Mouse (Mus musculus) embryonic facial prominence, embryonic 14.5 days (tissue): ENCODE results near the gene Btbd11. TPM values are rescaled to one million over a fixed set of nuclear protein-coding genes. Genes with fewer than 3 reads are reported as not detected.
A peak's percentile ranks its signal among the peaks of the same experiment; 100 is the strongest.

Experiments used
- ATAC-seq: fragments of 200-750 bp; cut with Nextera tagmentation; 2 replicates; pipeline ENCODE4 v1.8.0; 2017; ENCODE audit warnings: low read depth, moderate number of reproducible peaks, moderate TSS enrichment
- DNase-seq: peaks from one replicate; pipeline ENCODE4 v3.0.0-alpha.2; 2015; ENCODE audit warnings: low spot score
- H3K27ac ChIP-seq: fragments of 300-500 bp; sonication (generic); replicated peaks from 2 replicates; pipeline ENCODE4 v1.5.1; 2014; ENCODE audit warnings: low read depth, mild to moderate bottlenecking, low read length, moderate library complexity
- H3K27me3 ChIP-seq: fragments of 300-500 bp; sonication (generic); replicated peaks from 2 replicates; pipeline ENCODE4 v1.6.1; 2014; ENCODE audit warnings: low read length; ENCODE audit not compliant: control insufficient read depth, insufficient read depth
- H3K36me3 ChIP-seq: fragments of 300-500 bp; sonication (generic); 2 replicates; pipeline ENCODE4 v1.6.1; 2014; ENCODE audit warnings: low read length, mixed read lengths; ENCODE audit not compliant: control insufficient read depth, insufficient read depth
- H3K4me1 ChIP-seq: fragments of 300-500 bp; sonication (generic); 2 replicates; pipeline ENCODE4 v1.6.1; 2014; ENCODE audit warnings: antibody characterized with exemption, low read length; ENCODE audit not compliant: control insufficient read depth, insufficient read depth
- H3K4me2 ChIP-seq: fragments of 300-500 bp; sonication (generic); 2 replicates; pipeline ENCODE4 v1.6.1; 2014; ENCODE audit warnings: low read depth, mild to moderate bottlenecking, low read length, moderate library complexity, mixed read lengths
- H3K4me3 ChIP-seq: fragments of 300-500 bp; sonication (generic); 2 replicates; pipeline ENCODE4 v1.5.1; 2014; ENCODE audit warnings: low read depth, mild to moderate bottlenecking, low read length
- H3K9ac ChIP-seq: fragments of 300-500 bp; sonication (generic); 2 replicates; pipeline ENCODE4 v1.6.1; 2014; ENCODE audit warnings: low read depth, mild to moderate bottlenecking, low read length, moderate library complexity, mixed read lengths
- H3K9me3 ChIP-seq: fragments of 300-500 bp; sonication (generic); 2 replicates; pipeline ENCODE4 v1.6.1; 2016; ENCODE audit warnings: low read length; ENCODE audit not compliant: control insufficient read depth
- WGBS: fragments of 180-500 bp; shearing (Covaris S2); extraction: QIAGEN DNeasy Blood & Tissue Kit; methylation state at CpG from one replicate; pipeline ENCODE4 v1.1.7; 2014; 5-methylcytosine and 5-hydroxymethylcytosine counted together
- polyA plus RNA-seq: library from polyadenylated mRNA; unstranded; fragments of >200 nt; fragmentation: Nextera tagmentation; extraction: Ambion mirVana; gene quantifications from 2 replicates; pipeline ENCODE4 v1.2.1, GENCODE M21; 2014

Btbd11 gene
- polyA plus RNA-seq, 1 experiment from 2014 or later, result 5.8 TPM

DNA sequence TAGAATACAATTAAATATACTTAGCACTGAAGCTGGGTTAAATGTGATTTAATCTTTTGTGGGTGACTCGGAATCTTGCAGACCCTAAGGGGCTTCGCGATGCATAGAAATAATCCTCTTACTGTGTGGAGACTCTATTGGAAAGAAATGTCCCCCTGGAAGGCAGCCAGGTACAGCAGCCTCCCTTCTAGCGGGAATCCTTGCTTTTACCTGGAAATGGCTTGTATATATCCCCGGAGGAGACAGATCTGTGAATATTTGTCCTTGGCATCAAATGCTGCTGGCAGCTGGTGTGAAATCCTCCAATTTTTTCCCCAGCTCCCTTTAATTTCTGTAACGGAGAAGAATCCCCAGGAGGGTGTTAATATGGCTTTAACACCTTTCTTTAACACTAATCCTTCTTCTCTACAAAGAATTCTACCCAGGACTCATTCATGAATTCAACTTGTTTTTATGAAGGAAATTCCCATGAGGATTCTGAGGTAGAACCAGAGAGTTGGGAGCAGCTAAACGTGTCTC lies 146.6 kb downstream of the Btbd11 start:
- DNase-seq (peak; percentile 47), ATAC-seq (peak; percentile 26; the same call in 1 of the 2 replicates)
- H3K9ac ChIP-seq, result no peak overlapping the region
- H3K4me3 ChIP-seq, result no peak overlapping the region
- 51% methylated on average over 7 of the region's 7 CpGs for WGBS
- no peaks in the 10 kb centered on the region for H3K9me3 ChIP-seq
- H3K27me3 ChIP-seq, result no peaks in the 10 kb centered on the region
- H3K4me1 ChIP-seq, result no peaks in the 10 kb centered on the region
- no peaks in the 10 kb centered on the region for H3K36me3 ChIP-seq
- H3K27ac ChIP-seq, result no peak overlapping the region
- H3K4me2 ChIP-seq, result no peak overlapping the region

DNA sequence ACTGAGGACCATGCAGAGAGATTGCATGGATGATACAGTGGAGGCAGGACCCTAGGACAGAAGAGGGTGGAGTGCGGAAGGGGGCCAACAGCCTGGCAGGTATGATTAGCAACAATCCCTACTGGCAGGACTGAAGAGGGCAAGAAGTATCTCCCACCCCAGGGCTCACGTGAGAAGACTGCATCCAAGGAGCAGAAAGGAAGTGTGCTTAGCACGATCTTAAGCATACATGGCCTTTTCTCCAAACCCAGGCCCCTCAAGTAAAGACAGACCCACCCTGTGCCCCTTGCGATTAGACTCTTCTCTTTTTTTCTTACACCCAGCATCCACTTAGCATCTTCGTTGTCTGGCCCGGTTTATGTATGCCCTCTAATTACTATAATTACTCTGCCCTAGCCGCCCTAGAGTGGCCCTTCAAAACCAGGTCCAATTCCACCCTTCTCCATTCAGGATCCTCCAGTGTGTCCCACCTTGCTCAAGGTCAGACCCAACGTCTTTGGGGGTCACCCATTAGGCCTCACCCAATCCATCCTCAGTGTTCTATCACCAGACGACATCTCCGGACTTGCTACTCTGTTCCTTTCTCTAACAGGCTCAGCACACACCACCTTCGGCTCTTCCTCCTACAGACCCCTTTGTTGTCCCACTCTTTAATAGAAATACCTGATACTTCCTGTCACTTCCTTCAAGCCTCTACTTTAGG lies 151.6 kb downstream of the Btbd11 start:
- Histone ChIP-seq H3K36me3 (no peaks in the 10 kb centered on the region), H3K9ac (no peak overlapping the region), H3K27ac (no peak overlapping the region), H3K4me3 (no peak overlapping the region), H3K27me3 (no peaks in the 10 kb centered on the region), H3K9me3 (no peaks in the 10 kb centered on the region), H3K4me1 (0 out of 2 replicates have a peak, but pooled peaks cover 5% of the 10 kb centered on the region), H3K4me2 (no peak overlapping the region)
- DNase-seq (no peak), ATAC-seq (no peak)
- WGBS, result 84% methylated on average over 11 of the region's 11 CpGs

DNA sequence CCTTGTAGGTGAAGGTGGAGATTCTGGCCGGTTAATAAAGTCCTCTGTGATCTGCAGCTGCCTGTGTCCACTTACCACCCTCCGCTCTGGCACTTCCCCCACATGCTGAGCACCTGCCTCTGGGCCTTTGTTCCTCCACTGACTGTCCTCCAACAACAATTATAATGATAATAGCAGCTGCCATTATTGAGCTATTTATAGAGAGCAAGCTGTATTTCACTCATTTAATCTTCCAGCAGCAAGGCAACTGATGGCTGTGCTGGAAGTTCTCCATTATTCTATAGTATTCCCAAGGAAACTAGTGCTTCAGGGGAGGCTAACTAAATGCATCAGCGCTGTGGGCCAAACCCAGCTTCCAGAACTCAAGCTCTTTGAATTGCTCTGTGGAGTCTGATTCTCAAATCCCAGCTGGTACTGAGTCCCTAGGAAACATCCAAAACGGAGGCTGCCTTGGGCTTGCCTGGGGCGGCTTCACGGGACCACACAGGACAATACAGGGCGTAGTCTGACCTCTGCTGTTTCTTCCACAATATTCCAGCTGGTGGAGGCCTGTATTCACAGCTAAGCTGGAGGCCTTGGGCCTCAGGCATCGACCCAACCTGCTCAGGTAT lies 153.0 kb downstream of the Btbd11 start:
- DNase-seq (no peak), ATAC-seq (no peak)
- H3K9ac ChIP-seq, result no peak overlapping the region
- 37% methylated on average over 7 of the region's 8 CpGs for WGBS
- H3K4me3 ChIP-seq, result no peak overlapping the region
- no peaks in the 10 kb centered on the region for H3K36me3 ChIP-seq
- H3K4me2 ChIP-seq, result no peak overlapping the region
- no peaks in the 10 kb centered on the region for H3K9me3 ChIP-seq
- H3K4me1 ChIP-seq, result 0 out of 2 replicates have a peak, but pooled peaks cover 5% of the 10 kb centered on the region
- H3K27ac ChIP-seq, result no peak overlapping the region
- no peaks in the 10 kb centered on the region for H3K27me3 ChIP-seq

DNA sequence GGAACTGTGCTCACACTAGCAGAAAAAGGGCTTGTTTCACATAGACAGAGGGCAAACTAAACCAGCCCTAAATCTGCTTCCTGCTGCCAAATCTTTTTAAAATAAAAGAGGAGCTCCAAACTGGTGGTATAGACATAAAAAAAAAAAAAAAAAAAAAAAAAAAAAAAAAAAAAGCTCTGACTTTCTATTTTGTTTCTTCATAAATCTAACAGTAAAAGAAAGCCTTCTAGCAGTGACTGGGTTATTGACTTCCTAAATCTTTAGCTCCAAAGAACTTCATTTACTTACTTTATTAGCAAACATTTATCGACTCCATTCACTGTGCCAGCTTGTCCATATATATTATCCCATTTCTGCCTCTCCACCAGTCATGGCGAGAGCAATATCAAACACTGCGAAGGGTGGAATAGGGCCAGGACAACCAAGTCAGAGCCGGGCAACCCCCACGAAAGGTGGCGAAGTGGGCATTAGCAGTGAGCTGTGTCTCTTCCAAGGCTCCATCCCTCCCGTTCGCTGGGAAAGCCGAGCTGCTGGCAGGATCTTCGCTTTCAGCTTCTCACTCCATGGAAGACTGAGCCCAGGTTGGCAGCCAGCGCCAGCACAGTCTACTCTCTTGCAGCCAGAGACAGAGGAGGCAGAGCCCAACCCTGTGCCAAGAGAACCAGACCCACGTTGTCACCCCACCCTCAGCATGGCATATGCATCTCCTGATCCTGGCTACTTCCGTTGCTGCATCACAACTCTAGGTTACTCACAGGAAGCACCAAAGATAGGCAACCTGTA lies 153.9 kb downstream of the Btbd11 start:
- no peaks in the 10 kb centered on the region for H3K27me3 ChIP-seq
- WGBS, result 89% methylated on average over 13 of the region's 13 CpGs
- no peak overlapping the region for H3K27ac ChIP-seq
- no peak for DNase-seq
- no peak overlapping the region for H3K4me2 ChIP-seq
- peaks cover 9% of the 10 kb centered on the region; the same call in 1 of the 2 replicates for H3K4me1 ChIP-seq
- ATAC-seq, result no peak
- no peaks in the 10 kb centered on the region for H3K9me3 ChIP-seq
- H3K36me3 ChIP-seq, result no peaks in the 10 kb centered on the region
- H3K4me3 ChIP-seq, result no peak overlapping the region
- no peak overlapping the region for H3K9ac ChIP-seq

DNA sequence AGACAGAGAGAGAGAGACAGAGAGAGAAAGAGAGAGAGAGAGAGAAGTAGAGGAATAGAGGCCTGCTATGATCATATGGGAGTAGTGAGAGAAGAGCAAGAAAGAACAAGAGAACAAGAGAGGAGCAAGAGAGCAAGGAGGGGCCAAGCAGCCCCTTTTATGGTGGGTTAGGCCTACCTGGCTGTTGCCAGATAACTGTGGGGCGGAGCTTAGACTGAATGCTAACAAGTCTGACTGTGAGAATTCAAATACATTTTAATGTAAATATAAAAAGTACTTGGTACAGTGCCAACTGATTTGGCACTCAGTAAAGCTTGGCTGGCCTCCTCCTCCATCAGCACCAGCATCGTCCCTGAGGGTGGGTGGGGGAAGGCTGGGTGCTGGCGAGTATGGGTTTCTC lies 154.9 kb downstream of the Btbd11 start:
- no peaks in the 10 kb centered on the region for H3K36me3 ChIP-seq
- H3K4me2 ChIP-seq, result no peak overlapping the region
- no peak for ATAC-seq
- no peaks in the 10 kb centered on the region for H3K27me3 ChIP-seq
- 77% methylated on average over 3 of the region's 3 CpGs for WGBS
- H3K27ac ChIP-seq, result no peak overlapping the region
- H3K9me3 ChIP-seq, result no peaks in the 10 kb centered on the region
- no peak overlapping the region for H3K9ac ChIP-seq
- H3K4me3 ChIP-seq, result no peak overlapping the region
- H3K4me1 ChIP-seq, result peaks cover 9% of the 10 kb centered on the region; the same call in 1 of the 2 replicates
- DNase-seq, result no peak

DNA sequence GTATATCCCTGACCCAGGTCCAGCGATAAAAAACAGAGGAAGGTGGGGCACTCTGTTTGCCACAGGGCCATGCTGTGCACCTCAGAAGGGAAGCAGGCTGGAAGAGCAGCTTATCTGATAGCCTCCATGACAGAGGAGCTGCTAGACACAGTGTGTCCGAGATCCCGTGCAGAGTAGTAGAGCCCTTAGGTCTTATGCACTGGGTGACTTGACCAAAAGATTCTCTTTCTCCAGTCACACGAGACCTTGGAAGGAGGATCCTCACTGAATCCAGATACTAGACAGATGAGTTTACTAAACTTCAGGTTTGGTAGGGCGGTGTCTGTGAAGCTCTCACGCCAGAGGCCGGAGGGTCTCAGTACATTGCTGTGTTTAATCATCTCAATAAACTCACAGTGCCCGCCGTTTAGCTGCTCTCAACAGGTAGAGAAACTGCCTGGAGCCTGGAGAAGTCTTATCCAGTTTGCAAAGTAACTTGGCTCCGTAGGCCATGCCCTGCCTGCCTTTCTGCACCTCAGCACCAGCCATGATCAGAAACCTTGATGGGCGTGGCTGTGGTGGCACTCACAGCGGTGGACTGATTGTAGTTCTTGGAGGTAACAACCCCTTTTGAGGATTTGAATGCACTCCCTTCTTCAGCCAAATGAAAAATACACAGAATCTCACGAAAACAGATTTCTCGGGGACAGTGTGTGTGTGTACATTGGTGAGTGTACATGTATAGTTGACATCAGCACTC lies 155.4 kb downstream of the Btbd11 start:
- H3K36me3 ChIP-seq, result no peaks in the 10 kb centered on the region
- peaks cover 9% of the 10 kb centered on the region; the same call in 1 of the 2 replicates for H3K4me1 ChIP-seq
- no peak overlapping the region for H3K4me3 ChIP-seq
- ATAC-seq (no peak), DNase-seq (no peak)
- H3K4me2 ChIP-seq, result no peak overlapping the region
- WGBS, result 93% methylated on average over 14 of the region's 14 CpGs
- H3K9me3 ChIP-seq, result no peaks in the 10 kb centered on the region
- no peaks in the 10 kb centered on the region for H3K27me3 ChIP-seq
- no peak overlapping the region for H3K9ac ChIP-seq
- H3K27ac ChIP-seq, result no peak overlapping the region

DNA sequence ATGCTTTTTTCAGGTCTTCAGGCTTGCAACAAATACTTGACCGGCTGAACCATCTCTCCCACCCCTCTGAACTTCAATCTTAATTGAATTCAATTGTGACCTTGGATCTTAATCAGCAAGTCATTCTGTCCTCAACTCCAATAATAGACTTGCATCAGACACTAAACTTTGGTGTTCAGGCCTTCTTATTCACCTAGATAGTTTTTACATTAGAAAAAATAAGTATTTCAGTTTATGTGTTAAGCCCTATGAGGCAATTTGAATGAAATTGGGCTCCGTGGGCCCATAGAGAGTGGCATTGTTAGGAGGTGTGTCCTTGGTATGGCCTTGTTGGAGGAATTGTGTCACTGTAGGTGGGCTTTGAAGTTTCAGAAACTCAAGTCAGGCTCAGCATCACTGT lies 156.7 kb downstream of the Btbd11 start:
- 85% methylated on average over 2 of the region's 2 CpGs for WGBS
- ATAC-seq, result no peak
- H3K9me3 ChIP-seq, result no peaks in the 10 kb centered on the region

DNA sequence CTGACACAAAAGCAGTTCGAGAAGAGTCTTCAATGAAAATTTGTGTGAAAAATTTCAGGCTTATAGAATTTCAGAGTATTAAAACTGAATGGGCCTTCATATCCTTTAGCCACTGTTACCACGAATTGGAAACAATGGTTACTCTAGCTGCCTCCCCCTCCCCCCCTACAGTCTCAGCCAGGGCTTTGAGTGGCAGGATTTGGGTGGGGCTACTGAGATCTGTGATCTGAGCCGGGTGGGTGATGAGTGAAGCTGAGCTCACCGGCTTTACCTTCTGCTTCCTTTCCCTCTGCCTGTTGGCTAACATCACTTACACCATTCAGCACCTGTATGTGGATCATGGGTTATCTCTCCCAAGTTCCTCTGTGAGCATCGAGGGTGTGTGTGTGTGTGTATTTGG lies 158.4 kb downstream of the Btbd11 start:
- no peaks in the 10 kb centered on the region for H3K9me3 ChIP-seq
- DNase-seq (no peak), ATAC-seq (no peak)
- H3K27ac ChIP-seq, result no peak overlapping the region
- no peaks in the 10 kb centered on the region for H3K27me3 ChIP-seq
- H3K4me2 ChIP-seq, result no peak overlapping the region
- H3K4me1 ChIP-seq, result peaks cover 5% of the 10 kb centered on the region; the same call in 1 of the 2 replicates
- H3K9ac ChIP-seq, result no peak overlapping the region
- WGBS, result 41% methylated on average over 5 of the region's 5 CpGs
- H3K4me3 ChIP-seq, result no peak overlapping the region
- H3K36me3 ChIP-seq, result no peaks in the 10 kb centered on the region

More for the DNA sequence above, 156.7 kb downstream of the Btbd11 start:
- Histone ChIP-seq H3K4me2 (no peak overlapping the region), H3K36me3 (no peaks in the 10 kb centered on the region), H3K27ac (no peak overlapping the region), H3K4me3 (no peak overlapping the region), H3K9ac (no peak overlapping the region), H3K27me3 (no peaks in the 10 kb centered on the region), H3K4me1 (peaks cover 9% of the 10 kb centered on the region; the same call in 1 of the 2 replicates)
- DNase-seq, result no peak
